In genomic region chr11:102578341-102579118, GRCm38 (mm10) we compare ENCODE assay signal across 8 mouse cellular contexts. TPM values are rescaled to one million over a fixed set of nuclear protein-coding genes. Genes with fewer than 3 reads are reported as not detected.
A peak's percentile ranks its signal among the peaks of the same experiment; 100 is the strongest.
DNase-seq lines count a peak whose midpoint lies in the region; ATAC-seq lines count a peak whose summit lies in the region.

No protein-coding gene starts in this region.

- peak overlapping the region; percentile 32 for H3K9ac ChIP-seq in forebrain, embryonic 15.5 days (replicated peaks)

- no peaks in the 10 kb centered on the region for H3K36me3 ChIP-seq in forebrain, embryonic 15.5 days

- WGBS in forebrain, embryonic 15.5 days: 6% methylated on average over 27 of the region's 27 CpGs

- H3K9me3 ChIP-seq in forebrain, embryonic 15.5 days: no peaks in the 10 kb centered on the region

- H3K27ac ChIP-seq in forebrain, embryonic 15.5 days (replicated peaks): peak overlapping the region; percentile 86

- ATAC-seq in forebrain, embryonic 15.5 days (replicated peaks): peak; percentile 13
- ATAC-seq in hematopoietic stem cell, adult 5-6 weeks (replicated peaks in 1 of 2; ENCODE audit: insufficient read depth in 1 of 2, low FRiP score in 2 of 2, low TSS enrichment in 1 of 2, low read depth in 1 of 2, poor library complexity in 2 of 2, severe bottlenecking in 2 of 2): peak; percentile 37 to 81; a peak in 3 of 4 replicates

- peak overlapping the region; percentile 37 for H3K4me2 ChIP-seq in forebrain, embryonic 15.5 days (replicated peaks)

- DNase-seq in MN1 (ENCODE audit: low spot score): peak; percentile 90
- DNase-seq in cerebellum, adult 18-20 months: peak; percentile 57 to 74
- peak; percentile 59 to 71 for DNase-seq in layer of hippocampus, postnatal 14 days (ENCODE audit: low spot score in 2 of 2)
- peak; percentile 76 for DNase-seq in lung, postnatal 36 days
- DNase-seq in retina, embryonic 14.5 days (ENCODE audit: low spot score): peak; percentile 85
- DNase-seq in thymus, postnatal 4 days: peak; percentile 90

- no peaks in the 10 kb centered on the region for H3K27me3 ChIP-seq in forebrain, embryonic 15.5 days

- H3K4me1 ChIP-seq in forebrain, embryonic 15.5 days: peaks cover 30% of the 10 kb centered on the region

- peak overlapping the region; percentile 24 for H3K4me3 ChIP-seq in forebrain, embryonic 15.5 days

RNA-seq across cellular contexts. Expression of gene Gm11627, which starts 0.7 kb away (rescaled TPM):
- 8.2 and 10.1 TPM in 2 replicates for polyA plus RNA-seq in forebrain, embryonic 15.5 days (2015; fragmentation: Nextera tagmentation; extraction: Ambion mirVana)
- not detected in 2 replicates for total RNA-seq in hematopoietic stem cell, adult 5-6 weeks (2017)
- total RNA-seq in layer of hippocampus, postnatal 14 days (2021): 1 to 10 TPM; 6.4 to 6.9 TPM

RNA-seq across cellular contexts. Expression of gene Gpatch8, which starts 22.3 kb away (rescaled TPM):
- 77.6 and 80.8 TPM in 2 replicates for polyA plus RNA-seq in forebrain, embryonic 15.5 days (2015; fragmentation: Nextera tagmentation; extraction: Ambion mirVana)
- 30.8 and 38.6 TPM in 2 replicates for total RNA-seq in hematopoietic stem cell, adult 5-6 weeks (2017)
- 10 to 100 TPM; 51.4 to 54.4 TPM for total RNA-seq in layer of hippocampus, postnatal 14 days (2021)

RNA-seq across cellular contexts. Expression of gene Fzd2, which starts 25.7 kb away (rescaled TPM):
- polyA plus RNA-seq in forebrain, embryonic 15.5 days (2015; fragmentation: Nextera tagmentation; extraction: Ambion mirVana): 18.4 and 20.3 TPM in 2 replicates
- total RNA-seq in hematopoietic stem cell, adult 5-6 weeks (2017): 0.19 TPM in 1 of 2 replicates, not detected in the other
- 1 to 10 TPM; 8.5 to 9.4 TPM for total RNA-seq in layer of hippocampus, postnatal 14 days (2021)

Comparison
In these comparisons a context has a peak if more than half of its experiments do, and no peak if none do; other contexts are left out.
1. Peak in every context shown above with its lines: DNase-seq, ATAC-seq, H3K4me3 ChIP-seq and H3K27ac ChIP-seq.